Mouse (Mus musculus): ENCODE data around the gene Ttc39d. TPM values are rescaled to one million over a fixed set of nuclear protein-coding genes. Genes with fewer than 3 reads are reported as not detected.

The Ttc39d gene
- polyA plus RNA-seq, 1 experiment from 2014 or later = 0.19 TPM

DNA sequence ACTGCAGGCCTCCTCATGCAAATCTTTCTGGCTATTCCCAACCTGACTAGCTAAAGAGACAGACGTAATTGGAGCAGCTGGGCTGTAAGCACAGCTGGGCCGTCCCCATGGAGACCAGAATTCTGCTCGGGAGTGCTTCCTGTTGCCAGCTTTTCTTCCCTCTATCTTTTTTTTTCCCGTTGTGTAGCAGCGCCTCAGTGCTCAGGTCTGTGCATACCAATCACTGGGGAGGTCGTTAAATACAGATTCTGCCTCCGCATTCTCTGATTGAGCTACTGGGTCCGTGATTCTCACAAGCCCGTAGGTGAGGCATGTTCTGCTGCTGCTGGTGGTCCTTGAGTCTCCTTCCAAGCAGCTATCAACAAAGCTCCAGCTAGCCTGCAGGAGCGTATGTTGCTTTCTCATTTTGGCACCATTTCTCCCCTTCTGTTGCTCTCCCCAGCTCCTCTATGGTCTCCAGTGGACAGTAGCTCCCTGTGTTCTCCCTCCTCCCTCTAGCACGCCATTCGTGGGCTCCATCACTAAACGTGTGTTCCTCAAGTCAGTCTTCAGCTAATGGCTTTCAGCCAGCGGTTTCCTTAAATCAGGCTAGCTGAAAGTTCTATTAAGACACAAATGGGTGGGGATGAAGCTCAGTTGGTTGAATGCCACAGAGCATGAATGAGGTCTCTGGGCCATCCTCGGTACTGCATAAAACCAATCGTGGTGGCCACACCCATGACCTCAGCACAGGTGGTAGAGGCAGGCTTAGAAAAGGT, 38.7 kb upstream of the Ttc39d start:
- Histone ChIP-seq H3K36me3 (ENCODE audit: control insufficient read depth, insufficient read depth, low read length) (no peaks in the 10 kb centered on the region), H3K4me2 (ENCODE audit: low read depth, low read length) (peak overlapping the region; percentile 48), H3K4me3 (ENCODE audit: low read depth, low read length) (no peak overlapping the region), H3K27me3 (replicated peaks; ENCODE audit: control insufficient read depth, insufficient read depth, low read length) (no peaks in the 10 kb centered on the region), H3K27ac (replicated peaks; ENCODE audit: low read depth, low read length) (peak overlapping the region; percentile 53), H3K9ac (ENCODE audit: low read depth, low read length) (peak overlapping the region; percentile 28; the same call in 1 of the 2 replicates), H3K9me3 (ENCODE audit: control insufficient read depth, low read length) (no peaks in the 10 kb centered on the region), H3K4me1 (ENCODE audit: control insufficient read depth, insufficient read depth, low read length) (peaks cover 17% of the 10 kb centered on the region)
- DNase-seq (ENCODE audit: low spot score) = peak; percentile 94
- 15% methylated on average over 16 of the region's 16 CpGs for WGBS
- ATAC-seq (ENCODE audit: low read depth) = peak; percentile 91

DNA sequence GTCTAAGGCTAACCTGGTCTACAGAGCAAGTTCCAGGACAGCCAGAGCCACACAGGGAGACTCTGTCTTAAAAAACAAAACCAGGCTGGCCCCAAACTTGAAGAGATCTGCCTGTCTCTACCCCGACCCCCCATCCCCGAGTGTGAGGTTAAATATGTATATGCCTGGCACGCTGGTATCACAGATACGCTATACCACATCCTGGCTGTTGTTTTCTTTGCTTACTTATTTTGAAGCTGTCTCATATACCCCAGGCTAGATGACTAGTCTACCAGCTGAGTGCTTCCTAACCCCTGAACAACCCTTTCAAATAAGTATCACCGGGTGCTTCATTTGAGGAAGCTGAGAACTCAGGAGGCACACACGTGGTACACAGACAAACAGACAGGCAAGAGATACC, 37.5 kb upstream of the Ttc39d start:
- no peaks in the 10 kb centered on the region for H3K36me3 ChIP-seq (ENCODE audit: control insufficient read depth, insufficient read depth, low read length)
- DNase-seq (ENCODE audit: low spot score) (no peak), ATAC-seq (ENCODE audit: low read depth) (no peak)
- WGBS = 89% methylated on average over 6 of the region's 6 CpGs
- no peak overlapping the region for H3K27ac ChIP-seq (replicated peaks; ENCODE audit: low read depth, low read length)
- H3K4me3 ChIP-seq (ENCODE audit: low read depth, low read length) = no peak overlapping the region
- H3K9me3 ChIP-seq (ENCODE audit: control insufficient read depth, low read length) = no peaks in the 10 kb centered on the region
- no peak overlapping the region for H3K9ac ChIP-seq (ENCODE audit: low read depth, low read length)
- H3K4me2 ChIP-seq (ENCODE audit: low read depth, low read length) = no peak overlapping the region
- H3K27me3 ChIP-seq (replicated peaks; ENCODE audit: control insufficient read depth, insufficient read depth, low read length) = no peaks in the 10 kb centered on the region
- peaks cover 17% of the 10 kb centered on the region for H3K4me1 ChIP-seq (ENCODE audit: control insufficient read depth, insufficient read depth, low read length)

DNA sequence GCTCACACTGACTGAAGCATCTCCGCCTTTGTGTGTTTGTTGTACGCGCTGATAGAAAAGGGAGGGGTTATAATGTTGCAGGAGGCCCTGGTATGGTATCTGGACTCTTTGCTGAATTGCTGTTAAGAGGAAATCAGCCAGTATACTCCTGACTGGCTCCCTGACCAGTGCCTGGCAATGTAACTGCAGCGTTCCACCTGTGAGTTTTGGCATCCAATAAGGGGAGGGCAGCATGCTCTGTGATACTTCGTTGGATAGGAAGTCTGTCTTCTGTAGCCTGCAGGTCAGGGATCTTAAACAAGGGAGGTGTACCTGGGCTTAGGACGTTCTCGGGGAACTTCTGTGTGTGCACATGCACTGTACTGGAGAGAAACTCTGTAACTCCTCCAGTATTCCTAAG, 36.3 kb upstream of the Ttc39d start:
- H3K4me2 ChIP-seq (ENCODE audit: low read depth, low read length) = no peak overlapping the region
- 86% methylated on average over 7 of the region's 7 CpGs for WGBS
- DNase-seq (ENCODE audit: low spot score) (no peak), ATAC-seq (ENCODE audit: low read depth) (no peak)
- no peak overlapping the region for H3K9ac ChIP-seq (ENCODE audit: low read depth, low read length)
- H3K36me3 ChIP-seq (ENCODE audit: control insufficient read depth, insufficient read depth, low read length) = no peaks in the 10 kb centered on the region
- H3K27me3 ChIP-seq (replicated peaks; ENCODE audit: control insufficient read depth, insufficient read depth, low read length) = no peaks in the 10 kb centered on the region
- H3K27ac ChIP-seq (replicated peaks; ENCODE audit: low read depth, low read length) = no peak overlapping the region
- H3K9me3 ChIP-seq (ENCODE audit: control insufficient read depth, low read length) = no peaks in the 10 kb centered on the region
- H3K4me1 ChIP-seq (ENCODE audit: control insufficient read depth, insufficient read depth, low read length) = peaks cover 17% of the 10 kb centered on the region
- no peak overlapping the region for H3K4me3 ChIP-seq (ENCODE audit: low read depth, low read length)

DNA sequence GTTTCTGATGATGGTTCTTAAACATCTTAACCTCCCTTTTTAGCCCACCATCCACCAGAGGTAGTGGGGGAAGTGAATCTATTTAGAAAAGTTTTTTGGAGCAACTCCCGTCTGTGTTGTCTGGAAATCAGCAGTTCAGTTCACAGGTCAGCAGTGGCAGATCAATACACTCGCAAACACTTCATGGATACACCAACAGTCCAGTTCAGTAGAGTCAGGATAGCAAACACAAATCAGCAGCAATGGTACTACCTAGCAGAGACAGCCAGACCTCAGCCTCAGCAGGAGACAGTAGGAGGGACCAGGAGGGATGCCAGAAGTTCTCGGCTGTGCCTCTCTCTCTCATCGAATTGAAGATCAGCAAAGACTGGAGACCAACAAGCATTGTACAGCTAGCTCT, 35.3 kb upstream of the Ttc39d start:
- Histone ChIP-seq H3K27me3 (replicated peaks; ENCODE audit: control insufficient read depth, insufficient read depth, low read length) (no peaks in the 10 kb centered on the region), H3K4me2 (ENCODE audit: low read depth, low read length) (no peak overlapping the region), H3K4me1 (ENCODE audit: control insufficient read depth, insufficient read depth, low read length) (peaks cover 17% of the 10 kb centered on the region), H3K36me3 (ENCODE audit: control insufficient read depth, insufficient read depth, low read length) (no peaks in the 10 kb centered on the region), H3K9ac (ENCODE audit: low read depth, low read length) (no peak overlapping the region), H3K4me3 (ENCODE audit: low read depth, low read length) (no peak overlapping the region), H3K9me3 (ENCODE audit: control insufficient read depth, low read length) (no peaks in the 10 kb centered on the region), H3K27ac (replicated peaks; ENCODE audit: low read depth, low read length) (no peak overlapping the region)
- 83% methylated on average over 4 of the region's 4 CpGs for WGBS
- DNase-seq (ENCODE audit: low spot score) (no peak), ATAC-seq (ENCODE audit: low read depth) (no peak)

DNA sequence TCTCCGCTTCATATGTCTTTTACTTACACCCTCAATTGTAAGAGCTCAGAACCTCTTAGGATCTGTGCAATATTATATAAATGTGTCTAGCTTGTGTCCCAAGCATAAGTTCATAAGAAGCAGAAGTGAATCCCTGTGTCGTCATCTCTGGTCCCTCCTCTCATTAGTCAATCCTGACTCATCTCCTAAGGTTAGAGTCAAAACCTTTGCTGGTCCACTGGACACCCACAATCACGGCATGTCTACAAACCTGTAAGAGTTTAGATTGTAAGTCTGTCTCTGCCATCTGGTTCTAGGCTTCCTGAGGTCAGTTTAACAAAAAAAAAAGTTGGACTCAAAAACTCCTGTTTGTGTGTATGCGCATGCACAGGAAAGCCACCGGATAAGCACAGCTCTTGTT, 34.5 kb upstream of the Ttc39d start:
- WGBS = 83% methylated on average over 5 of the region's 5 CpGs
- Histone ChIP-seq H3K27ac (replicated peaks; ENCODE audit: low read depth, low read length) (no peak overlapping the region), H3K4me2 (ENCODE audit: low read depth, low read length) (no peak overlapping the region), H3K9me3 (ENCODE audit: control insufficient read depth, low read length) (no peaks in the 10 kb centered on the region), H3K9ac (ENCODE audit: low read depth, low read length) (no peak overlapping the region), H3K4me1 (ENCODE audit: control insufficient read depth, insufficient read depth, low read length) (peaks cover 13% of the 10 kb centered on the region), H3K4me3 (ENCODE audit: low read depth, low read length) (no peak overlapping the region), H3K27me3 (replicated peaks; ENCODE audit: control insufficient read depth, insufficient read depth, low read length) (no peaks in the 10 kb centered on the region), H3K36me3 (ENCODE audit: control insufficient read depth, insufficient read depth, low read length) (no peaks in the 10 kb centered on the region)
- DNase-seq (ENCODE audit: low spot score) (no peak), ATAC-seq (ENCODE audit: low read depth) (no peak)

DNA sequence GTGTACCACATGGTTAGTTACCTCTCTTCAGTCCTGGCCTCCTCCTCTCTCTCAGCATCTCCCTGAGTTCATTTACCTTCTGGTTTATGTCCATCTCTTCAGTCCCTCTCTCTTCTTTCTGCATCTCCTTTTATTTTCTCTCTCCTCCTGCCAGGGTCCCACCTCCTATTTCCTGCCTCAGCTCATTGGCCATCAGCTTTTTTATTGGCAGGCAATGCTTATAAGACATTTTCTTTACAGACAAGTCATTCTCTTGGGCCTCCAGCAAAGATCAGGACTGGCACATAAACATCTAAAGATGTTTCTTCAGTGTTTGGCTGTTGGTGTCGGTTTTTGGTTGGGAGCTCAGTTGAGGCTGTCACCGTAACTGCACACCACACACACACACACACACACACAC, 33.6 kb upstream of the Ttc39d start:
- peaks cover 4% of the 10 kb centered on the region; the same call in 1 of the 2 replicates for H3K4me1 ChIP-seq (ENCODE audit: control insufficient read depth, insufficient read depth, low read length)
- H3K4me3 ChIP-seq (ENCODE audit: low read depth, low read length) = no peak overlapping the region
- H3K9ac ChIP-seq (ENCODE audit: low read depth, low read length) = no peak overlapping the region
- ATAC-seq (ENCODE audit: low read depth) (no peak), DNase-seq (ENCODE audit: low spot score) (no peak)
- H3K4me2 ChIP-seq (ENCODE audit: low read depth, low read length) = no peak overlapping the region
- H3K9me3 ChIP-seq (ENCODE audit: control insufficient read depth, low read length) = no peaks in the 10 kb centered on the region
- 97% methylated on average over 2 of the region's 2 CpGs for WGBS
- no peaks in the 10 kb centered on the region for H3K27me3 ChIP-seq (replicated peaks; ENCODE audit: control insufficient read depth, insufficient read depth, low read length)
- no peaks in the 10 kb centered on the region for H3K36me3 ChIP-seq (ENCODE audit: control insufficient read depth, insufficient read depth, low read length)
- no peak overlapping the region for H3K27ac ChIP-seq (replicated peaks; ENCODE audit: low read depth, low read length)

DNA sequence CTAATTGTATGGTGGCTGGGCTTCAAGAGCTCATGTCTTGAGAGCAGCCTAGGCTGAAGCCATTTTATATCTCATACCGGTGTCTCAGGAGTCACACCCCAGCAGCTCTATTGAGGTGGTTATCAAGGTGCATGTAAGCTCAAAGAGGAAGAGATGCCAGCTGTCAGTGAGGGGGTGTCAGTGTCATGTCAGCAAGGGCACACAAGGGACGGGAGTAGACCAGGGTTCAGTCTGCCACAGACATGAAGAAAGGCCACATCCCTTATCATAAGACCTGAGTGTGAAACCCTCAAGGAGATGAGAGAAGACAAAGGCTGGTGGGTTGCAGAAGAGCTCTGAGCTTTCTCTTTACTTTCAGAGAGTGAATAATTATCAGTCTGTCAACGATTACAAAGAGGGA, 33.1 kb upstream of the Ttc39d start:
- ATAC-seq (ENCODE audit: low read depth) (no peak), DNase-seq (ENCODE audit: low spot score) (no peak)
- WGBS = 85% methylated on average over 3 of the region's 3 CpGs
- no peaks in the 10 kb centered on the region for H3K9me3 ChIP-seq (ENCODE audit: control insufficient read depth, low read length)
- H3K27me3 ChIP-seq (replicated peaks; ENCODE audit: control insufficient read depth, insufficient read depth, low read length) = no peaks in the 10 kb centered on the region
- H3K27ac ChIP-seq (replicated peaks; ENCODE audit: low read depth, low read length) = no peak overlapping the region
- no peak overlapping the region for H3K4me2 ChIP-seq (ENCODE audit: low read depth, low read length)
- H3K36me3 ChIP-seq (ENCODE audit: control insufficient read depth, insufficient read depth, low read length) = no peaks in the 10 kb centered on the region
- no peak overlapping the region for H3K4me3 ChIP-seq (ENCODE audit: low read depth, low read length)
- H3K9ac ChIP-seq (ENCODE audit: low read depth, low read length) = no peak overlapping the region
- H3K4me1 ChIP-seq (ENCODE audit: control insufficient read depth, insufficient read depth, low read length) = no peaks in the 10 kb centered on the region; the same call in 1 of the 2 replicates

DNA sequence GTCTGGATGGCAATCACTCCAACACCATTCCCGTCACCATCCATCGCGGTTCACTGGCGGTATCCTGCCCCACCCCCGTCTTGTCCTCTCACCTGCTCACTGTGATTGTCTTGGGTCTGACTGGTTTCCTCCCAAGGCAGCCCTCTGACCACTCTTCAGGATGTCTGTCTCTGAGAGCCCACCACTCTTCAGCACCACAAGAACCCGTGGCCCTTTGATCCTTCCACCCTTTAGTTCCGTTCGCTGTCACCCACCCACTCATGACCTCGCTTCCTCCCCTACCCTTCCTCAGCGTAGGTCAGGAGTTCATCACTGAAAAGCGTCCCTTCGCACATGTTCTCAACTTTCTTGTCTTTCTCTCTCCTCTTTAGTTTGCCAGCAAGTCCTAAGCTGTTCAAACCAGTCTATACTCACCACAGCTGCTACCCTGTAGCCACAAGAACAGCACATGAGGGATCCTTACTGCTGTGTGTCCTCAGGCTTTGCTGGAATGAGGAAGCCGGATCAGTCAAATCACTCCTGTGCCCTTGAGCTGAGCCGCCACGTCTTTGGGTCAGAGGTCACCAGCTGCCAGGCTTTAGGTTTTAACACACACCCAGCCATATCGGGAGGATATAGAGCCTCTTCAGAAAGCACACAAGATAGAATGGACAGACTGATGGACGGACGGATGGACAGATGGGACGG, 32.4 kb upstream of the Ttc39d start:
- ATAC-seq (ENCODE audit: low read depth) (no peak), DNase-seq (ENCODE audit: low spot score) (no peak)
- Histone ChIP-seq H3K27ac (replicated peaks; ENCODE audit: low read depth, low read length) (no peak overlapping the region), H3K27me3 (replicated peaks; ENCODE audit: control insufficient read depth, insufficient read depth, low read length) (no peaks in the 10 kb centered on the region), H3K36me3 (ENCODE audit: control insufficient read depth, insufficient read depth, low read length) (no peaks in the 10 kb centered on the region), H3K4me2 (ENCODE audit: low read depth, low read length) (no peak overlapping the region), H3K4me1 (ENCODE audit: control insufficient read depth, insufficient read depth, low read length) (no peaks in the 10 kb centered on the region), H3K9me3 (ENCODE audit: control insufficient read depth, low read length) (no peaks in the 10 kb centered on the region), H3K9ac (ENCODE audit: low read depth, low read length) (no peak overlapping the region), H3K4me3 (ENCODE audit: low read depth, low read length) (no peak overlapping the region)
- WGBS = 73% methylated on average over 19 of the region's 19 CpGs

DNA sequence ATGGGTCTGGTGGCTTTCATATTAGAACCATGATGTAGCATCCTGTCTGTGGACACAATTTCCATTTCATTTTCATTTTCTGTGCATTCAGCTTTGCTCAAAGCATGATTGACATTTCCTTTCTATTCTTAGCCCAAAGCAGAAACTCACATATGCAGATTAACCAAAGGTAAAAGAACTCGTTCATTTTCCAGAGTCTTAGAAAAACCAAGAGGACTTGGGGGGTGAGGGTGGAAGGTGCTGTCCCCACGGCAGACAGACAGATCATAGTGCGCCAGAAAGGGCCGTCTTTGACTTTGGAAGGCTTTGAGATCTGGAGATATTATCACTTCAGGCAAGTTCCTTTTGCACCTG, 31.9 kb upstream of the Ttc39d start:
- Histone ChIP-seq H3K36me3 (ENCODE audit: control insufficient read depth, insufficient read depth, low read length) (no peaks in the 10 kb centered on the region), H3K27me3 (replicated peaks; ENCODE audit: control insufficient read depth, insufficient read depth, low read length) (no peaks in the 10 kb centered on the region), H3K9me3 (ENCODE audit: control insufficient read depth, low read length) (no peaks in the 10 kb centered on the region), H3K9ac (ENCODE audit: low read depth, low read length) (no peak overlapping the region), H3K4me2 (ENCODE audit: low read depth, low read length) (no peak overlapping the region), H3K4me3 (ENCODE audit: low read depth, low read length) (no peak overlapping the region), H3K27ac (replicated peaks; ENCODE audit: low read depth, low read length) (no peak overlapping the region), H3K4me1 (ENCODE audit: control insufficient read depth, insufficient read depth, low read length) (no peaks in the 10 kb centered on the region)
- ATAC-seq (ENCODE audit: low read depth) = no peak
- no peak for DNase-seq (ENCODE audit: low spot score)
- 66% methylated on average over 4 of the region's 4 CpGs for WGBS
